Mouse (Mus musculus) CH12.LX (cell line): ENCODE data around the gene Sctr. TPM values are rescaled to one million over a fixed set of nuclear protein-coding genes. Genes with fewer than 3 reads are reported as not detected.

ENCODE experiments used
- DNase-seq: peaks from one replicate; pipeline ENCODE4 v3.0.0-alpha.2; 2013; ENCODE audit errors: extremely low read depth
- H3K27ac ChIP-seq: 2 replicates; pipeline ENCODE4 v1.5.1; 2012; ENCODE audit warnings: low read depth, mild to moderate bottlenecking, control low read depth, moderate library complexity; ENCODE audit not compliant: insufficient read depth
- H3K27me3 ChIP-seq: replicated peaks from 2 replicates; pipeline ENCODE3; 2012; ENCODE audit warnings: inconsistent platforms
- H3K36me3 ChIP-seq, 2 experiments: replicated peaks in 1 of 2; 2 replicates each; pipeline versions ENCODE3 to v1.6.1; 2012; ENCODE audit warnings: inconsistent platforms in 1 of 2, low read length in 1 of 2, mild to moderate bottlenecking in 1 of 2, mixed read lengths in 1 of 2, moderate library complexity in 1 of 2; ENCODE audit not compliant: control insufficient read depth in 1 of 2, insufficient read depth in 1 of 2
- H3K4me1 ChIP-seq, 2 experiments: 2 replicates each; pipeline ENCODE4 v1.6.1; 2012; ENCODE audit warnings: inconsistent platforms in 1 of 2, moderate library complexity in 1 of 2; ENCODE audit not compliant: insufficient read depth in 2 of 2, control insufficient read depth in 1 of 2
- H3K4me2 ChIP-seq: 2 replicates; pipeline ENCODE4 v1.6.1; 2012; ENCODE audit warnings: low read depth, mild to moderate bottlenecking, control low read depth; ENCODE audit not compliant: poor library complexity, insufficient read depth, severe bottlenecking
- H3K4me3 ChIP-seq, 3 experiments: fragments of 150-350 bp in 1 of 3; sonication (generic) in 1 of 3; replicated peaks in 1 of 3; 2 replicates each; pipeline versions ENCODE3 to v1.5.1; 2011 to 2012; ENCODE audit warnings: low read depth in 2 of 3, low read length in 2 of 3, mild to moderate bottlenecking in 2 of 3, moderate library complexity in 2 of 3, control low read depth in 1 of 3, improper control_type of control experiment in 1 of 3, inconsistent platforms in 1 of 3, mixed read lengths in 1 of 3; ENCODE audit not compliant: poor library complexity in 1 of 3
- H3K79me2 ChIP-seq: replicated peaks from 2 replicates; pipeline ENCODE4 v1.6.1; 2012; ENCODE audit warnings: mild to moderate bottlenecking, moderate library complexity; ENCODE audit not compliant: control insufficient read depth, poor library complexity, insufficient read depth, severe bottlenecking; ENCODE audit errors: extremely low read depth
- H3K9ac ChIP-seq: 2 replicates; pipeline ENCODE4 v1.6.1; 2012; ENCODE audit warnings: low read depth, mild to moderate bottlenecking, control low read depth, moderate library complexity; ENCODE audit not compliant: insufficient read depth
- H3K9me3 ChIP-seq: replicated peaks from 2 replicates; pipeline ENCODE3; 2012; ENCODE audit warnings: low read length, inconsistent platforms, mixed read lengths
- BHLHE40 ChIP-seq: IDR thresholded peaks from 2 replicates; pipeline ENCODE4 v1.6.1; 2011; ENCODE audit warnings: mild to moderate bottlenecking, low read depth, low read length, improper control_type of control experiment
- CHD1 ChIP-seq: IDR thresholded peaks from 2 replicates; pipeline ENCODE4 v1.6.1; 2012; ENCODE audit warnings: low read depth, low read length, improper control_type of control experiment, inconsistent platforms
- E2F4 ChIP-seq: IDR thresholded peaks from 2 replicates; pipeline ENCODE4 v1.6.1; 2011; ENCODE audit warnings: low read depth, low read length, improper control_type of control experiment; ENCODE audit not compliant: insufficient replicate concordance
- ELF1 ChIP-seq: IDR thresholded peaks from 2 replicates; pipeline ENCODE4 v1.6.1; 2014; ENCODE audit warnings: low read depth, mild to moderate bottlenecking, inconsistent platforms, low read length, improper control_type of control experiment
- EP300 ChIP-seq: IDR thresholded peaks from 2 replicates; pipeline ENCODE4 v1.6.1; 2011; ENCODE audit warnings: low read length, improper control_type of control experiment
- GABPA ChIP-seq: IDR thresholded peaks from 2 replicates; pipeline ENCODE4 v1.6.1; 2012; ENCODE audit warnings: low read depth, low read length, improper control_type of control experiment, inconsistent platforms; ENCODE audit not compliant: insufficient replicate concordance
- HCFC1 ChIP-seq: IDR thresholded peaks from 2 replicates; pipeline ENCODE4 v1.6.1; 2012; ENCODE audit warnings: low read depth, mild to moderate bottlenecking, inconsistent platforms, low read length, improper control_type of control experiment
- JUN ChIP-seq: IDR thresholded peaks from 2 replicates; pipeline ENCODE4 v1.6.1; 2011; ENCODE audit warnings: low read depth, mild to moderate bottlenecking, low read length, improper control_type of control experiment, moderate library complexity; ENCODE audit not compliant: insufficient read depth
- MAFK ChIP-seq: IDR thresholded peaks from 2 replicates; pipeline ENCODE4 v1.6.1; 2011; ENCODE audit warnings: low read length, improper control_type of control experiment; ENCODE audit not compliant: insufficient replicate concordance
- MAX ChIP-seq: IDR thresholded peaks from 2 replicates; pipeline ENCODE4 v1.6.1; 2011; ENCODE audit warnings: low read length, improper control_type of control experiment
- MAZ ChIP-seq: IDR thresholded peaks from 2 replicates; pipeline ENCODE4 v1.6.1; 2012; ENCODE audit warnings: low read depth, mild to moderate bottlenecking, inconsistent platforms, low read length, improper control_type of control experiment, moderate library complexity
- MEF2A ChIP-seq: IDR thresholded peaks from 2 replicates; pipeline ENCODE4 v1.6.1; 2014; ENCODE audit warnings: low read depth, mild to moderate bottlenecking, inconsistent platforms, low read length, improper control_type of control experiment, borderline replicate concordance
- MXI1 ChIP-seq: IDR thresholded peaks from 2 replicates; pipeline ENCODE4 v1.6.1; 2011; ENCODE audit warnings: mild to moderate bottlenecking, low read depth, low read length, improper control_type of control experiment
- MYC ChIP-seq: IDR thresholded peaks from 2 replicates; pipeline ENCODE4 v1.6.1; 2011; ENCODE audit warnings: low read depth, mild to moderate bottlenecking, improper control_type of control experiment, low read length
- NELFE ChIP-seq: IDR thresholded peaks from 2 replicates; pipeline ENCODE4 v1.6.1; 2011; ENCODE audit warnings: low read depth, low read length, improper control_type of control experiment
- NRF1 ChIP-seq: IDR thresholded peaks from 2 replicates; pipeline ENCODE4 v1.6.1; 2014; ENCODE audit warnings: low read depth, mild to moderate bottlenecking, inconsistent platforms, low read length, improper control_type of control experiment, moderate library complexity
- POLR2AphosphoS2 ChIP-seq: IDR thresholded peaks from 2 replicates; pipeline ENCODE4 v1.6.1; 2011; ENCODE audit warnings: low read depth, low read length, improper control_type of control experiment
- RAD21 ChIP-seq: IDR thresholded peaks from 2 replicates; pipeline ENCODE4 v1.6.1; 2011; ENCODE audit warnings: low read depth, mild to moderate bottlenecking, low read length, improper control_type of control experiment, moderate library complexity
- RCOR1 ChIP-seq: conservative IDR thresholded peaks from 2 replicates; pipeline ENCODE4 v1.6.1; 2012; ENCODE audit warnings: low read depth, mild to moderate bottlenecking, inconsistent platforms, low read length, improper control_type of control experiment
- SIN3A ChIP-seq: IDR thresholded peaks from 2 replicates; pipeline ENCODE4 v1.6.1; 2012; ENCODE audit warnings: low read length, improper control_type of control experiment, inconsistent platforms
- TBP ChIP-seq: conservative IDR thresholded peaks from 2 replicates; pipeline ENCODE4 v1.6.1; 2011; ENCODE audit warnings: low read depth, low read length, improper control_type of control experiment
- TCF12 ChIP-seq: IDR thresholded peaks from 2 replicates; pipeline ENCODE4 v1.6.1; 2014; ENCODE audit warnings: low read depth, mild to moderate bottlenecking, inconsistent platforms, low read length, improper control_type of control experiment
- USF2 ChIP-seq: conservative IDR thresholded peaks from 2 replicates; pipeline ENCODE4 v1.6.1; 2011; ENCODE audit warnings: low read depth, low read length, improper control_type of control experiment
- ZC3H11A ChIP-seq: IDR thresholded peaks from 2 replicates; pipeline ENCODE4 v1.6.1; 2012; ENCODE audit warnings: low read depth, mild to moderate bottlenecking, inconsistent platforms, low read length, improper control_type of control experiment
- ZMIZ1 ChIP-seq: IDR thresholded peaks from 2 replicates; pipeline ENCODE4 v1.6.1; 2012; ENCODE audit warnings: low read depth, mild to moderate bottlenecking, inconsistent platforms, low read length, improper control_type of control experiment
- ZNF384 ChIP-seq: IDR thresholded peaks from 2 replicates; pipeline ENCODE4 v1.6.1; 2012; ENCODE audit warnings: low read depth, low read length, improper control_type of control experiment, inconsistent platforms
- dilution Hi-C: fragments of 300-500 bp; cut with MboI; formaldehyde crosslinking; loops from 2 replicates; pipeline ENCODE4 v1.14.3; 2020; ENCODE audit warnings: low sequenced_read_pairs; ENCODE audit not compliant: extremely low pct_unique_long_range_greater_than_20kb, extremely low pct_ligation_motif_present
- in situ Hi-C: fragments of 300-500 bp; cut with MboI; formaldehyde crosslinking; loops from 3 replicates; pipeline ENCODE4 v1.14.3; 2019; ENCODE audit warnings: low sequenced_read_pairs, low pct_ligation_motif_present, low pct_unique_long_range_greater_than_20kb, mixed read lengths
- polyA plus RNA-seq: library from polyadenylated mRNA; unstranded; fragments of >175 nt; gene quantifications from 2 replicates; pipeline ENCODE4 v1.2.1, GENCODE M21; 2012; ENCODE audit warnings: low read depth; ENCODE audit not compliant: insufficient read length
- total RNA-seq, 2 experiments: library from RNA; depleted of rRNA; stranded (reverse); fragments of 300-350 nt in 1 of 2; fragments of >200 nt in 1 of 2; gene quantifications; 2 replicates each; pipeline ENCODE4 v1.2.3; 2012 to 2014

Gene Sctr
- total and polyA plus RNA-seq, 3 experiments: not detected

DNA sequence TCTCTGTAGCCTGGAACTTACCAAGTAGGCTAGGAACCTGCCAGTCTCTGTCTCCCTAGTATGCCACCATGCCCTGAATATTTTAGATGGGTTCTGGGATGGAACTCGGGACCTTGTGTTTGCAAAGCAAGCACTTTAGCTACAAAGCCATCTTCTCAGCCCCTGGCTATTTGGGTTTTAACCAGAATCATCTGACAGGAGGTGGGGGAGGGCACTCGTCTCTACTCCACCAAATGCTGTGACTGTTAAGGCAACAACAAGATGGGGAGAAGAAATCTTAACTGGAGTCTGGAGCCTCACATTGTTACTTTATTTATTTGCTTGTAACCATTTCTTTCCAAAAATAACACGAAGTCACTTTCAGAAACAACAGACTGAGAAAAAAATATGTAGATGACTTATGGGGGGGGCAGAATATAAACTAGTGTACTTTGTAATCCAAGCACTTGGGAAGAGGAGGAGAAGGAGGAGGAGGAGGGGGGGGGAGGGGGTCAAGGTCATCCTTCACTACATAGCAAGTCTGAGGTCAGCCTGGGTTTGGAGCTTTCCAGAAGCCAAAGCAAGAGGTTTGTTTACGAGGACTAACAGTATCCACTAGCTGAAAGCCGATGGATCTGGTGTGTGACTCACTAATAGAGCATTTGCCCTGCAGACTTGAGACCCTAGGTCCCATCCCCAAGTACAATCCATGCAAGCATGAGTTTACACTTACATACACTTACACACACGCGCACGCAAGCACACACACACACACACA is 51.2 kb downstream of the Sctr start:
- no peak for DNase-seq
- no peaks in the 10 kb centered on the region for H3K79me2 ChIP-seq
- H3K27me3 ChIP-seq: no peaks in the 10 kb centered on the region
- no peak overlapping the region for H3K9ac ChIP-seq
- no peak overlapping the region for H3K4me3 ChIP-seq
- H3K9me3 ChIP-seq: no peaks in the 10 kb centered on the region
- peaks cover 0 to 11% of the 10 kb centered on the region in 2 experiments; a peak in 2 of 4 replicates for H3K4me1 ChIP-seq
- in situ Hi-C loops (no loop called here), dilution Hi-C loops (no loop called here)
- H3K4me2 ChIP-seq: no peak overlapping the region
- no peak overlapping the region for H3K27ac ChIP-seq
- H3K36me3 ChIP-seq: no peaks in the 10 kb centered on the region
- TF ChIP-seq MAFK (no peak), ZC3H11A (no peak), RAD21 (no peak), MYC (no peak), CHD1 (no peak), HCFC1 (no peak), JUN (no peak), GABPA (no peak), MAX (no peak), USF2 (no peak), E2F4 (no peak), TBP (no peak), SIN3A (no peak), RCOR1 (no peak), EP300 (no peak)

DNA sequence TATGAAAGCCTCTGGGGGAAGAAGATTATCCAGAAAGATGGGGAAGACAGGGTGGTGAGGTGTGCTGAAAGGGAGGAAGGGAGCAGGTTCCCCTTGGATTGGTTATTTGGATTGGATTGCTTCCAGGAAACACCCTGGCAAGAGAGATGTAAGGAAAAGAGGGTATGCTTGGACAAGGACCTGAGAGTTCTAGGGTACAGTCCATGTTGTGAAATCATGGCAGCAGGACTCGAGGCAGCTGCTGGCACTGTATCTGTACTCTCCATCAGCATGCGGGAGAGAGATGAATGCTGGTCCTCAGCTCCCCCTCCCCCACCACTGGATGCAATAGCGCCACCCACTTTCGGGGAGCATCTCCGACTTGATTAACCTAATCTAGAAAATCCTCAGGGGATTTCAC is 54.0 kb downstream of the Sctr start:
- TF ChIP-seq ZNF384 (no peak), RAD21 (no peak), MEF2A (no peak), POLR2AphosphoS2 (no peak), MXI1 (no peak), MAZ (no peak), RCOR1 (no peak), NELFE (no peak), EP300 (no peak), GABPA (no peak), JUN (no peak), TCF12 (no peak), BHLHE40 (no peak), ZMIZ1 (no peak), ELF1 (no peak), NRF1 (no peak)
- DNase-seq: no peak
- dilution Hi-C loops (no loop called here), in situ Hi-C loops (no loop called here)
- Histone ChIP-seq H3K4me3 (no peak overlapping the region), H3K27me3 (no peaks in the 10 kb centered on the region), H3K79me2 (no peaks in the 10 kb centered on the region), H3K9ac (no peak overlapping the region), H3K36me3 (no peaks in the 10 kb centered on the region), H3K4me2 (no peak overlapping the region), H3K4me1 (peaks cover 0 to 3% of the 10 kb centered on the region in 2 experiments; a peak in 2 of 4 replicates), H3K27ac (no peak overlapping the region), H3K9me3 (no peaks in the 10 kb centered on the region)
